Mouse (Mus musculus): ENCODE results near the gene Setd4.

GRCm38 (mm10) chr16:93627761-93628400 is 24.0 kb upstream of the Setd4 start, which contains the start of gene Gm5678:
- TF ChIP-seq CTCF (IDR thresholded peaks at IDR 0.05; ENCODE audit: borderline replicate concordance, insufficient read depth, low read depth, low read length) = no peak
- no peak for TF ChIP-seq POLR2A (IDR thresholded peaks at IDR 0.05; ENCODE audit: borderline replicate concordance, insufficient read depth, low read length)
